In the genomic region with DNA sequence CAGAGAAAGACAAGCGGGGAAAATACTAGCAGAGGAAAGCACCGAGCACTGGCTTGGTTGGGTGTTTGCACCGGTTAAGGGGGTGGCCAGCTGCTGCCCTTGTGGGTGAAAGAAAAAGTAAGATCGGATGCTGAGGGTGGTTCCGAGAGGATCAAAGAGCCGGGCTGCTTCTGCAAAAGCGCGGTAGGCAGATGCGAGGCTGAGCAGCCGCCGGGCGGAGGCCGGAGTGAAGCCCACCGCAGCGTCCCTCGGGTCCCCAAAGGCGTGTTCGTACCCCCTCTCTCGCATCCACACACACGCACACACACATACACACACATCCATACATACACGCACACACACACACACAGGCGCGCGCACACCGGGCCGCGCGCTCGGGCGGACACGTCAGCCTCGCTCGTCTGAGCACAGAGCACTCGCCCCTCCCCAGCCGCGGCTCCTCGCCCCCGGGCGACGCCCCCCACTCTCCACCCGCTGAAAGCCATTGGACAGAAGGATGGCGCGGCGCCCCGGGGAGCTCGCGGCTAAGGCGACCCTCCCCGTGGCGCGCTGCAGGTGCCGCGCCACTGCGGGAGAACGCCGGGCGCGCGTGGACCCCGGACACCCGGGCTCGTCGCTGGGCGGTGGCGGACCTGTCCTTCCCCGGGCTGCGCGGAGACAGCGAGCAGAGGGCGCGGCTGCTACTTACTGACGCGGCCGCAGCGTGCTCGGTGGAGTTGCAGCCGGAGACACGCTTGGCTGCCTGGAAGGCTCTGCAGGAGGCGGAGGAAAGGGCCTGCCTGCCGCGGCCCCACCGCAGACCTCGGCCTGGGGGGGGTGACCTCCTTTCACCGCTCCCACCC, we compare ENCODE assay signal across 1 mouse cellular context.
A peak's percentile ranks its signal among the peaks of the same experiment; 100 is the strongest.
TF ChIP-seq lines count a peak whose summit lies in the region.

No protein-coding gene starts in this region.

TF ChIP-seq in CH12.LX, 34 proteins besides CTCF, POLR2A, EP300 and RAD21 (continued from another document):
- no peak for TF ChIP-seq JUND (conservative IDR thresholded peaks at IDR 0.05; ENCODE audit: low read depth, low read length)
- no peak for TF ChIP-seq POLR2AphosphoS2 (IDR thresholded peaks at IDR 0.05; ENCODE audit: low read depth, low read length)
- TF ChIP-seq NELFE (IDR thresholded peaks at IDR 0.05; ENCODE audit: low read depth, low read length), result peak; percentile 61
- no peak for TF ChIP-seq USF1 (IDR thresholded peaks at IDR 0.05; ENCODE audit: low read depth, low read length)
- peak; percentile 42; the same call in 1 of the 2 replicates for TF ChIP-seq TBP (conservative IDR thresholded peaks at IDR 0.05; ENCODE audit: low read depth, low read length)
- peak; percentile 59 for TF ChIP-seq SIN3A (IDR thresholded peaks at IDR 0.05; ENCODE audit: low read length)
- no peak for TF ChIP-seq RCOR1 (conservative IDR thresholded peaks at IDR 0.05; ENCODE audit: low read depth, low read length)
- TF ChIP-seq ETS1 (conservative IDR thresholded peaks at IDR 0.05; ENCODE audit: low read depth, low read length), result peak; percentile 54
- no peak; the same call in 1 of the 2 replicates for TF ChIP-seq MAFK (IDR thresholded peaks at IDR 0.05; ENCODE audit: insufficient replicate concordance, low read length)
- no peak for TF ChIP-seq HCFC1 (IDR thresholded peaks at IDR 0.05; ENCODE audit: low read depth, low read length)
- peak; percentile 74 for TF ChIP-seq TCF12 (IDR thresholded peaks at IDR 0.05; ENCODE audit: low read depth, low read length)
- no peak for TF ChIP-seq JUN (IDR thresholded peaks at IDR 0.05; ENCODE audit: insufficient read depth, low read depth, low read length)
- no peak for TF ChIP-seq ZKSCAN1 (IDR thresholded peaks at IDR 0.05; ENCODE audit: borderline replicate concordance, low read depth, low read length)
- TF ChIP-seq MEF2A (IDR thresholded peaks at IDR 0.05; ENCODE audit: borderline replicate concordance, low read depth, low read length), result peak; percentile 72
- 0 out of 2 replicates have a peak, but pooled peaks have one; percentile 9 for TF ChIP-seq ZNF384 (IDR thresholded peaks at IDR 0.05; ENCODE audit: low read depth, low read length)
- TF ChIP-seq MXI1 (IDR thresholded peaks at IDR 0.05; ENCODE audit: low read depth, low read length), result peak; percentile 80
- peak; percentile 57; the same call in 1 of the 2 replicates for TF ChIP-seq CHD2 (IDR thresholded peaks at IDR 0.05; ENCODE audit: low read length)
